Mouse (Mus musculus) olfactory bulb, adult 2 months (tissue): ENCODE results near the gene Jup.

Source experiments
- CTCF ChIP-seq: fragments of 200-500 bp; IDR thresholded peaks from 2 replicates; pipeline ENCODE4 v1.5.1; 2012; ENCODE audit warnings: low read depth, mild to moderate bottlenecking, low read length, moderate library complexity; ENCODE audit not compliant: insufficient read depth
- POLR2A ChIP-seq: fragments of 200-500 bp; IDR thresholded peaks from 2 replicates; pipeline ENCODE4 v1.6.1; 2012; ENCODE audit warnings: mild to moderate bottlenecking, low read depth, low read length, moderate library complexity; ENCODE audit not compliant: insufficient read depth

DNA sequence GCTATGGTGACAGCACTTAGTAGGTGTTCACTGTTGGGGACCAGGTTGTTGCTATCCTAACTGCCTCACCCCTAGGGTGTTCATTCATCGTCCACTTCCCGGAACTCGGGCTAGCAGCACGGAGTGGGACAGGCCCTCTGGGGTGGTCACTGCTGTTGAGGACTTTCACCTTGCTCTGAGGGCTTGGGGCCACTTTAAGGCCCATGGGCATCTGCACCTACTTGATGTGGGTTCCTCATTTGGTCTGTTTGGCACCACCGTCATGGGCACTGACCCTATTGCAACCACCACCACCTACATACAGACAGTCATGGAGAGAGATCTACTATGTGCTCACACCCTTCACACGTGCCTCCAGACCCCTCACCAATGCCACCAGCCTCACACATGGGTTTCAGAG, 10.5 kb downstream of the Jup start:
- TF ChIP-seq POLR2A = no peak
- TF ChIP-seq CTCF = no peak
